Mouse (Mus musculus): ENCODE results near the gene Ess2. TPM values are rescaled to one million over a fixed set of nuclear protein-coding genes. Genes with fewer than 3 reads are reported as not detected.

Gene Ess2
- 64.7 TPM for polyA plus RNA-seq (2017; shearing (Covaris generic))

GRCm38 (mm10) chr16:17911052-17911595 is at the start of gene Ess2:
Gene Ess2, minus strand, starts transcription at chr16:17911348.

GRCm38 (mm10) chr16:17928087-17928580 is 17.0 kb upstream of the Ess2 start, which contains the start of gene Slc25a1:
Gene Slc25a1, minus strand, starts transcription at chr16:17928219.

GRCm38 (mm10) chr16:17914307-17915249 is 3.4 kb upstream of the Ess2 start, which contains the start of gene Gsc2:
Gene Gsc2, minus strand, starts transcription at chr16:17915059.

GRCm38 (mm10) chr16:17898462-17898861 is 12.7 kb downstream of the Ess2 start, which contains the start of the genes Dgcr2 and Tssk2:
Gene Dgcr2, minus strand, starts transcription at chr16:17898562.
Gene Tssk2, plus strand, starts transcription at chr16:17898637.

GRCm38 (mm10) chr16:17893923-17894322 is 17.2 kb downstream of the Ess2 start, which contains the start of gene Tssk1:
Gene Tssk1, plus strand, starts transcription at chr16:17894223.

GRCm38 (mm10) chr16:17891567-17891959 is 19.6 kb downstream of the Ess2 start, which contains the start of gene Gm20518:
Gene Gm20518, minus strand, starts transcription at chr16:17891671.

Other genes starting within 250 kb of the Ess2 start
- gene Med15, start 178.5 kb downstream of the Ess2 start, polyA plus RNA-seq (2017; shearing (Covaris generic)), result 167 TPM
- gene Klhl22, start 151.7 kb downstream of the Ess2 start, polyA plus RNA-seq (2017; shearing (Covaris generic)), result 16.1 TPM
- not detected for gene Scarf2, start 114.1 kb downstream of the Ess2 start, polyA plus RNA-seq (2017; shearing (Covaris generic))
- not detected for gene B830017H08Rik, start 78.2 kb downstream of the Ess2 start, polyA plus RNA-seq (2017; shearing (Covaris generic))
- gene Car15, start 73.0 kb downstream of the Ess2 start, polyA plus RNA-seq (2017; shearing (Covaris generic)), result 1.9 TPM
- gene Gm20518, start 19.7 kb downstream of the Ess2 start, polyA plus RNA-seq (2017; shearing (Covaris generic)), result 0.49 TPM
- gene Tssk1, start 17.1 kb downstream of the Ess2 start, polyA plus RNA-seq (2017; shearing (Covaris generic)), result not detected
- 66.4 TPM for gene Dgcr2, start 12.8 kb downstream of the Ess2 start, polyA plus RNA-seq (2017; shearing (Covaris generic))
- gene Tssk2, start 12.7 kb downstream of the Ess2 start, polyA plus RNA-seq (2017; shearing (Covaris generic)), result 0.20 TPM
- gene Gsc2, start 3.7 kb upstream of the Ess2 start, polyA plus RNA-seq (2017; shearing (Covaris generic)), result not detected
- gene Slc25a1, start 16.9 kb upstream of the Ess2 start, polyA plus RNA-seq (2017; shearing (Covaris generic)), result 18.7 TPM
- not detected for gene Vpreb2, start 69.1 kb upstream of the Ess2 start, polyA plus RNA-seq (2017; shearing (Covaris generic))
- 31.6 TPM for gene Dgcr6, start 141.5 kb upstream of the Ess2 start, polyA plus RNA-seq (2017; shearing (Covaris generic))
- gene Prodh, start 178.9 kb upstream of the Ess2 start, polyA plus RNA-seq (2017; shearing (Covaris generic)), result 7.1 TPM
- gene Rtn4r, start 216.3 kb upstream of the Ess2 start, polyA plus RNA-seq (2017; shearing (Covaris generic)), result not detected

Data from activated CD4-positive, CD25-positive, alpha-beta regulatory T cell, adult 9 weeks (primary cell).